Mouse (Mus musculus) fat pad, adult 2 months (tissue): ENCODE results near the gene Gm26920.

Experiments used
- DNase-seq: peaks from one replicate; pipeline ENCODE4 v3.0.0-alpha.2; 2011; ENCODE audit warnings: low read depth, low spot score; ENCODE audit errors: extremely low read depth

Gm26920 gene

GRCm38 (mm10) chr7:30060341-30060740 lies 29.9 kb downstream of the Gm26920 start:
- DNase-seq = peak; percentile 80

- DNase-seq = no peak
Measured at GRCm38 (mm10) chr7:30053591-30053990, 36.6 kb downstream of the Gm26920 start.

- DNase-seq = no peak
Measured at GRCm38 (mm10) chr7:30050882-30051548, 39.2 kb downstream of the Gm26920 start, which contains the start of gene Zfp14. Gene Zfp14, minus strand, starts transcription at chr7:30051380.

GRCm38 (mm10) chr7:30048126-30048525 lies 42.1 kb downstream of the Gm26920 start:
- no peak for DNase-seq

GRCm38 (mm10) chr7:30044354-30044753 lies 45.9 kb downstream of the Gm26920 start:
- DNase-seq = no peak

GRCm38 (mm10) chr7:30034331-30034730 lies 55.9 kb downstream of the Gm26920 start:
- no peak for DNase-seq

- no peak for DNase-seq
Measured at GRCm38 (mm10) chr7:30031379-30031778, 58.8 kb downstream of the Gm26920 start.

- DNase-seq = no peak
Measured at GRCm38 (mm10) chr7:30030677-30031076, 59.5 kb downstream of the Gm26920 start.

- no peak for DNase-seq
Measured at GRCm38 (mm10) chr7:30028572-30028971, 61.6 kb downstream of the Gm26920 start.

GRCm38 (mm10) chr7:30027331-30027730 lies 62.9 kb downstream of the Gm26920 start:
- DNase-seq = no peak

- no peak for DNase-seq
Measured at GRCm38 (mm10) chr7:30025358-30025757, 64.9 kb downstream of the Gm26920 start.

GRCm38 (mm10) chr7:30023800-30024199 lies 66.4 kb downstream of the Gm26920 start:
- no peak for DNase-seq

GRCm38 (mm10) chr7:30023324-30023723 lies 66.9 kb downstream of the Gm26920 start:
- DNase-seq = no peak

GRCm38 (mm10) chr7:30019543-30019942 lies 70.7 kb downstream of the Gm26920 start:
- DNase-seq = no peak

- DNase-seq = no peak
Measured at GRCm38 (mm10) chr7:30017226-30017625, 73.0 kb downstream of the Gm26920 start.

GRCm38 (mm10) chr7:30012956-30013363 lies 77.2 kb downstream of the Gm26920 start:
- no peak for DNase-seq

GRCm38 (mm10) chr7:30010551-30011195 lies 79.5 kb downstream of the Gm26920 start:
- DNase-seq = no peak

GRCm38 (mm10) chr7:30009321-30010085 lies 80.7 kb downstream of the Gm26920 start:
- DNase-seq = no peak

- no peak for DNase-seq
Measured at GRCm38 (mm10) chr7:30008020-30008690, 82.1 kb downstream of the Gm26920 start.

- no peak for DNase-seq
Measured at GRCm38 (mm10) chr7:30007601-30008000, 82.6 kb downstream of the Gm26920 start.
